Mouse (Mus musculus) limb, embryonic 14.5 days (tissue): ENCODE data around the gene Gm3411. TPM values are rescaled to one million over a fixed set of nuclear protein-coding genes. Genes with fewer than 3 reads are reported as not detected.
"Not testable (repeated sequence)": the region's sequence is repeated elsewhere in the genome, so short reads cannot be mapped to it uniquely, and the experiment has no call there.

Source experiments
- ATAC-seq: fragments of 200-750 bp; cut with Nextera tagmentation; 2 replicates; pipeline ENCODE4 v1.8.0; 2017; ENCODE audit warnings: low read depth, moderate number of reproducible peaks, moderate TSS enrichment; ENCODE audit not compliant: low FRiP score
- DNase-seq: peaks from one replicate; pipeline ENCODE4 v3.0.0-alpha.2; 2015; ENCODE audit warnings: low spot score
- H3K27ac ChIP-seq: fragments of 300-500 bp; sonication (generic); replicated peaks from 2 replicates; pipeline ENCODE4 v1.5.1; 2014; ENCODE audit warnings: low read depth, mild to moderate bottlenecking, low read length, moderate library complexity, mixed read lengths
- H3K27me3 ChIP-seq: fragments of 300-500 bp; sonication (generic); 2 replicates; pipeline ENCODE4 v1.6.1; 2014; ENCODE audit warnings: low read length, mixed read lengths; ENCODE audit not compliant: control insufficient read depth, insufficient read depth
- H3K36me3 ChIP-seq: fragments of 300-500 bp; sonication (generic); 2 replicates; pipeline ENCODE4 v1.6.1; 2014; ENCODE audit warnings: mild to moderate bottlenecking, low read length, moderate library complexity, mixed read lengths; ENCODE audit not compliant: control insufficient read depth, insufficient read depth
- H3K4me1 ChIP-seq: fragments of 300-500 bp; sonication (generic); 2 replicates; pipeline ENCODE4 v1.6.1; 2014; ENCODE audit warnings: antibody characterized with exemption, low read length, mixed read lengths; ENCODE audit not compliant: control insufficient read depth, insufficient read depth
- H3K4me2 ChIP-seq: fragments of 300-500 bp; sonication (generic); replicated peaks from 2 replicates; pipeline ENCODE4 v1.6.1; 2014; ENCODE audit warnings: low read depth, mild to moderate bottlenecking, low read length, moderate library complexity; ENCODE audit not compliant: severe bottlenecking
- H3K4me3 ChIP-seq: fragments of 300-500 bp; sonication (generic); replicated peaks from 2 replicates; pipeline ENCODE4 v1.5.1; 2014; ENCODE audit warnings: low read length
- H3K9ac ChIP-seq: fragments of 300-500 bp; sonication (generic); 2 replicates; pipeline ENCODE4 v1.6.1; 2014; ENCODE audit warnings: mild to moderate bottlenecking, low read depth, low read length, moderate library complexity; ENCODE audit not compliant: severe bottlenecking
- H3K9me3 ChIP-seq: fragments of 300-500 bp; sonication (generic); 2 replicates; pipeline ENCODE4 v1.6.1; 2016; ENCODE audit warnings: low read length; ENCODE audit not compliant: control insufficient read depth
- WGBS: fragments of 180-500 bp; shearing (Covaris S2); extraction: QIAGEN DNeasy Blood & Tissue Kit; methylation state at CpG from one replicate; pipeline ENCODE4 v1.1.7; 2014; 5-methylcytosine and 5-hydroxymethylcytosine counted together
- polyA plus RNA-seq, 2 experiments: library from polyadenylated mRNA; depleted of rRNA in 1 of 2; stranded (reverse) in 1 of 2; unstranded in 1 of 2; fragments of >200 nt; fragmentation: Nextera tagmentation in 1 of 2; extraction: Ambion mirVana in 1 of 2; gene quantifications; 2 replicates each; pipeline versions ENCODE4 v1.2.1 to v1.2.3; 2012 to 2014

The Gm3411 gene
- 0.27 and 0.44 TPM in 2 replicates for polyA plus RNA-seq (2012; rRNA removed)
- 0.51 and 0.76 TPM in 2 replicates for polyA plus RNA-seq (2014; fragmentation: Nextera tagmentation; extraction: Ambion mirVana)

- H3K9ac ChIP-seq = peak within 1 kb of the TSS; percentile 40; the same call in 1 of the 2 replicates
- not testable (repeated sequence) for H3K36me3 ChIP-seq, H3K9me3 ChIP-seq, ATAC-seq, H3K4me1 ChIP-seq, H3K27ac ChIP-seq, H3K27me3 ChIP-seq
- WGBS = 1% methylated on average over 25 of the region's 57 CpGs
- peak; percentile 2 for DNase-seq
- peak within 1 kb of the TSS; percentile 57 for H3K4me2 ChIP-seq
- peak within 1 kb of the TSS; percentile 38 for H3K4me3 ChIP-seq
Measured at GRCm38 (mm10) chr14:6286931-6287715, at the start of gene Gm3411. Gene Gm3411 (minus strand): TSS chr14:6287250.

DNA sequence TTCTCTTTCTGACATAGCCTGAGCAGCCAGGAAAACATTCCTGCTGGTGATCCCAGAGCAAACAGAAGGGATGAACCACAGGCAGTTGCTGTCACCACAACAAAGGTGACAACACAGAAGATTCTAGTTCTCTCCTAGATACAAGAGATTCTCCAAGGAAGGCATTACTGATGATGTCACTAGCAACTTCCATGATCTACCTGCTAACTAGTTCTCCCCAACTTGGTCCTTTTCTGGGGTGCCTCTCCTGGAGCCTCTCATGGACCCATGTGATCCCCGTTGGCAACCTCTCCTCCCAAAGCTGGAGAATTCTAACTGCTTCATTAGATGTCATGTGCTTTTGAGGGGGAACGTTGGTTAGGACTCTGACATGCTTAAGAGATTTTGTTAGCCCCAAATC, 17.7 kb upstream of the Gm3411 start, which contains the start of gene Gm21103:
Gene Gm21103, minus strand, starts transcription at position 101 of the 400 bp plus-strand sequence.
- DNase-seq = not testable (repeated sequence)

DNA sequence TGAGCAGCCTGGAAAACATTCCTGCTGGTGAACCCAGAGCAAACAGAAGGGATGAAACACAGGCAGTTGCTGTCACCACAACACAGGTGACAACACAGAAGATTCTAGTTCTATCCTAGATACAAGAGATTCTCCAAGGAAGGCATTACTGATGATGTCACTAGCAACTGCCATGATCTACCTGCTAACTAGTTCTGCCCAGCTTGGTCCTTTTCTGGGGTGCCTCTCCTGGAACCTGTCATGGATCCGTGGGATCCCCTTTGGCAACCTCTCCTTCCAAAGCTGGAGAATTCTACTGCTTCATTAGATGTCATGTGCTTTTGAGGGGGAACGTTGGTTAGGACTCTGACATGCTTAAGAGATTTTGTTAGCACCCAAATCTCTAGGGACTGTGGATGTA, 67.9 kb downstream of the Gm3411 start, which contains the start of gene Gm21560:
Gene Gm21560, minus strand, starts transcription at position 101 of the 400 bp plus-strand sequence.
- not testable (repeated sequence) for H3K36me3 ChIP-seq, DNase-seq, H3K27ac ChIP-seq, H3K4me3 ChIP-seq, ATAC-seq, H3K9me3 ChIP-seq, H3K4me1 ChIP-seq, H3K9ac ChIP-seq, H3K4me2 ChIP-seq, H3K27me3 ChIP-seq
- 59% methylated on average over 1 of the region's 2 CpGs for WGBS

More for the DNA sequence above, 17.7 kb upstream of the Gm3411 start, which contains the start of gene Gm21103:
- ATAC-seq, H3K27ac ChIP-seq, H3K9ac ChIP-seq, H3K4me2 ChIP-seq, H3K36me3 ChIP-seq, H3K27me3 ChIP-seq, H3K9me3 ChIP-seq, H3K4me3 ChIP-seq, H3K4me1 ChIP-seq: not testable (repeated sequence)
- 84% methylated on average over 2 of the region's 2 CpGs for WGBS

Other genes starting within 250 kb of the Gm3411 start
- gene Gm6337, start 229.0 kb downstream of the Gm3411 start, polyA plus RNA-seq (2012; rRNA removed) = not detected in 2 replicates
- not detected in 2 replicates for gene Gm6337, start 229.0 kb downstream of the Gm3411 start, polyA plus RNA-seq (2014; fragmentation: Nextera tagmentation; extraction: Ambion mirVana)
- 1.4 and 2.1 TPM in 2 replicates for gene Gm8206, start 193.3 kb downstream of the Gm3411 start, polyA plus RNA-seq (2012; rRNA removed)
- gene Gm8206, start 193.3 kb downstream of the Gm3411 start, polyA plus RNA-seq (2014; fragmentation: Nextera tagmentation; extraction: Ambion mirVana) = 0.90 and 1.4 TPM in 2 replicates
- gene Gm3468, start 178.6 kb downstream of the Gm3411 start, polyA plus RNA-seq (2012; rRNA removed) = 4.0 and 4.2 TPM in 2 replicates
- 1.3 and 1.4 TPM in 2 replicates for gene Gm3468, start 178.6 kb downstream of the Gm3411 start, polyA plus RNA-seq (2014; fragmentation: Nextera tagmentation; extraction: Ambion mirVana)
- not detected in 2 replicates for gene Gm3476, start 161.4 kb downstream of the Gm3411 start, polyA plus RNA-seq (2012; rRNA removed)
- gene Gm3476, start 161.4 kb downstream of the Gm3411 start, polyA plus RNA-seq (2014; fragmentation: Nextera tagmentation; extraction: Ambion mirVana) = not detected in 2 replicates
- gene Gm21560, start 68.0 kb downstream of the Gm3411 start, polyA plus RNA-seq (2012; rRNA removed) = not detected in 2 replicates
- not detected in 2 replicates for gene Gm21560, start 68.0 kb downstream of the Gm3411 start, polyA plus RNA-seq (2014; fragmentation: Nextera tagmentation; extraction: Ambion mirVana)
- gene Gm21103, start 17.6 kb upstream of the Gm3411 start, polyA plus RNA-seq (2012; rRNA removed) = not detected in 2 replicates
- gene Gm21103, start 17.6 kb upstream of the Gm3411 start, polyA plus RNA-seq (2014; fragmentation: Nextera tagmentation; extraction: Ambion mirVana) = not detected in 2 replicates
- gene Gm3618, start 56.4 kb upstream of the Gm3411 start, polyA plus RNA-seq (2012; rRNA removed) = not detected in 2 replicates
- gene Gm3618, start 56.4 kb upstream of the Gm3411 start, polyA plus RNA-seq (2014; fragmentation: Nextera tagmentation; extraction: Ambion mirVana) = not detected in 2 replicates
- gene Gm16440, start 103.1 kb upstream of the Gm3411 start, polyA plus RNA-seq (2012; rRNA removed) = not detected in 2 replicates
- gene Gm16440, start 103.1 kb upstream of the Gm3411 start, polyA plus RNA-seq (2014; fragmentation: Nextera tagmentation; extraction: Ambion mirVana) = not detected in 2 replicates
- 1.4 and 1.6 TPM in 2 replicates for gene Gm3591, start 125.2 kb upstream of the Gm3411 start, polyA plus RNA-seq (2012; rRNA removed)
- gene Gm3591, start 125.2 kb upstream of the Gm3411 start, polyA plus RNA-seq (2014; fragmentation: Nextera tagmentation; extraction: Ambion mirVana) = 0.80 and 0.99 TPM in 2 replicates
- gene Gm3594, start 157.4 kb upstream of the Gm3411 start, polyA plus RNA-seq (2012; rRNA removed) = not detected in 2 replicates
- not detected in 2 replicates for gene Gm3594, start 157.4 kb upstream of the Gm3411 start, polyA plus RNA-seq (2014; fragmentation: Nextera tagmentation; extraction: Ambion mirVana)